Mouse (Mus musculus): ENCODE results near the gene Trmt112. TPM values are rescaled to one million over a fixed set of nuclear protein-coding genes. Genes with fewer than 3 reads are reported as not detected.

Gene Trmt112
- polyA plus RNA-seq, 1 experiment, result 183 TPM

DNA sequence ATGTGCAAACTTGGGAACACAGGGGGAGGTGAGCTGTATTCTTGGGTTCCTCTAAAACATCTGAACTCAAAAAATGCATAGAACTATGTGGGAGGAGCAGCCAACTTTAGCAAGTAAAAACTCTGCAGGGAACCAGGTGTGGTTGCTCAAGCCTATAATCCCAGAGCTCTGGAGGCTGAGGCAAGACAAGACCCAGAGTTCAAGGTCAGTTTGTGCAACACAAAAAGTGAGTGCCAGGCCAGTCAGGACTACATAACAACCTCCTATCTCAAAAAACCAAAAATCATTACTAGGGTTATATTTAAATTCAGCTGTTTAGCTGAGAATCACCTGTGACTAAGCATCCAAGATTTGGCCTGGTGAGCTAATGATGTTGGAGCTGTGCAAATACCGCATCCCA, 22.5 kb downstream of the Trmt112 start:
- 69% methylated on average over 1 of the region's 1 CpGs for WGBS
- peaks cover 21% of the 10 kb centered on the region; the same call in 1 of the 2 replicates for H3K27me3 ChIP-seq (ENCODE audit: control insufficient read depth, insufficient read depth, low read length)
- H3K27ac ChIP-seq (ENCODE audit: control insufficient read depth, insufficient read depth, low read length), result no peak overlapping the region

DNA sequence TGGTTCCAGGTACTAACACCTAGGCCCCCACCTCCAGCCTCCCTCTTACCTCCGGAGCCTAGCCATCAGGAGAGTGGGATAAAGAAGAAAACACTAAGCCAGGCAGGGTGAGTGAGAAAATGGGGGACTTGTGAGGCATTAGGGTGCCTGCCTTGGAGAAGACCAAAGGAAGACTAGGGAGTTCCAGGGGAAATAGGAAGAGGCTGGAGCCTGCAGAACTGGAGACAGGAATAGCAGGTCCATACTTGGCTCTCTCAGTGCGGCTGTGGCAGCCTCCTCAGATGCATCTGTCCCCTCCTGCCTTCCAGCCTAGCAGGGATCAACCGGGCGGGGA, 23.6 kb downstream of the Trmt112 start:
- H3K27me3 ChIP-seq (ENCODE audit: control insufficient read depth, insufficient read depth, low read length), result peaks cover 19% of the 10 kb centered on the region; the same call in 1 of the 2 replicates
- 57% methylated on average over 4 of the region's 4 CpGs for WGBS
- H3K4me3 ChIP-seq (ENCODE audit: control insufficient read depth, insufficient read depth, low read length), result no peak overlapping the region

More for the DNA sequence above, 22.5 kb downstream of the Trmt112 start:
- TF ChIP-seq POLR2A (IDR thresholded peaks at IDR 0.05; ENCODE audit: control insufficient read depth, extremely low read depth, insufficient read depth, low read length, poor library complexity), result no peak
- no peak for TF ChIP-seq CTCF (IDR thresholded peaks at IDR 0.05; ENCODE audit: borderline replicate concordance, control insufficient read depth, extremely low read depth, insufficient read depth, low read length, poor library complexity)
- no peak overlapping the region for H3K4me3 ChIP-seq (ENCODE audit: control insufficient read depth, insufficient read depth, low read length)
- DNase-seq, result no peak
- no peaks in the 10 kb centered on the region for H3K36me3 ChIP-seq (ENCODE audit: control insufficient read depth, insufficient read depth, low read length)
- H3K4me1 ChIP-seq (replicated peaks; ENCODE audit: control insufficient read depth, insufficient read depth, low read length), result peaks cover 7% of the 10 kb centered on the region

DNA sequence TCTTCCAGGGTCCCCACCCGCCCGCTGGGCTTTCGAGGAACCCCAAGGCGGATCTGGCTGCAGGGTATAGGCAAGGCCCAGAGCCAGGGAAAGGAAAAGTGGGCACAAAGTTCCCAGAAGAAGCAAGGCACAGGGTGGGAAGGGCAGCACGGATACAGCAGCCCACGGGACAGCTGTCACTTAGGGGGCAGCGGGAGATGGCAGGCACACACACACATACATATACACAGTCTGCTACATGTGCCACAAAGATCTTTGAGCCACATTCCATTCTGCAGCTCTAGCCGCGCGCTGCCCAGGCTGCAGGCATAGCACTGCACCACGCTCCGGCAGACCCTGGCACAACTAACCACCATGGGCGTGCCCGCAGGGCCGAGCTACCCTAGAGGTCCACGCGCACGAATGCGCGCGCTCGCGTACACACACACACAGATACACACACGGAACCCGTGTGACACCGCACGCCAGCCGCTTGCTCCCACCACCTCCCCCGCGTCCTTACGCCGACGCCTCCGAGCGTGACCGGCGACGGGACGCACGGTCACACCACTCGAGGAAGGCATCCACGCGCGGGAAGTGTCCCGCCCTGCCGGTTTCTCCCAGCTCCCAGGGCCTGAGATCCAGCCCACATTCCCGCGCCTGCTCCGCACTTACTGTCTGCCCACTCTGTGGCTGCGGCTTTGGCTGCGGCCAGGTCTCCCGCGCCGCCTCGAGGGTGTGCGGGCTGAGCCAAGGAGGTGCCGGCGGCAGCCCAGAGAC, 24.1 kb downstream of the Trmt112 start:
- Histone ChIP-seq H3K27ac (ENCODE audit: control insufficient read depth, insufficient read depth, low read length) (no peak overlapping the region), H3K27me3 (ENCODE audit: control insufficient read depth, insufficient read depth, low read length) (peaks cover 17% of the 10 kb centered on the region; the same call in 1 of the 2 replicates), H3K4me1 (replicated peaks; ENCODE audit: control insufficient read depth, insufficient read depth, low read length) (peaks cover 7% of the 10 kb centered on the region), H3K36me3 (ENCODE audit: control insufficient read depth, insufficient read depth, low read length) (no peaks in the 10 kb centered on the region), H3K4me3 (ENCODE audit: control insufficient read depth, insufficient read depth, low read length) (no peak overlapping the region)
- WGBS, result 7% methylated on average over 58 of the region's 58 CpGs
- no peak for TF ChIP-seq CTCF (IDR thresholded peaks at IDR 0.05; ENCODE audit: borderline replicate concordance, control insufficient read depth, extremely low read depth, insufficient read depth, low read length, poor library complexity)
- no peak for DNase-seq

More for the DNA sequence above, 23.6 kb downstream of the Trmt112 start:
- peaks cover 7% of the 10 kb centered on the region for H3K4me1 ChIP-seq (replicated peaks; ENCODE audit: control insufficient read depth, insufficient read depth, low read length)
- H3K27ac ChIP-seq (ENCODE audit: control insufficient read depth, insufficient read depth, low read length), result no peak overlapping the region
- no peaks in the 10 kb centered on the region for H3K36me3 ChIP-seq (ENCODE audit: control insufficient read depth, insufficient read depth, low read length)
- TF ChIP-seq POLR2A (IDR thresholded peaks at IDR 0.05; ENCODE audit: control insufficient read depth, extremely low read depth, insufficient read depth, low read length, poor library complexity), result no peak
- no peak for TF ChIP-seq CTCF (IDR thresholded peaks at IDR 0.05; ENCODE audit: borderline replicate concordance, control insufficient read depth, extremely low read depth, insufficient read depth, low read length, poor library complexity)
- no peak for DNase-seq

DNA sequence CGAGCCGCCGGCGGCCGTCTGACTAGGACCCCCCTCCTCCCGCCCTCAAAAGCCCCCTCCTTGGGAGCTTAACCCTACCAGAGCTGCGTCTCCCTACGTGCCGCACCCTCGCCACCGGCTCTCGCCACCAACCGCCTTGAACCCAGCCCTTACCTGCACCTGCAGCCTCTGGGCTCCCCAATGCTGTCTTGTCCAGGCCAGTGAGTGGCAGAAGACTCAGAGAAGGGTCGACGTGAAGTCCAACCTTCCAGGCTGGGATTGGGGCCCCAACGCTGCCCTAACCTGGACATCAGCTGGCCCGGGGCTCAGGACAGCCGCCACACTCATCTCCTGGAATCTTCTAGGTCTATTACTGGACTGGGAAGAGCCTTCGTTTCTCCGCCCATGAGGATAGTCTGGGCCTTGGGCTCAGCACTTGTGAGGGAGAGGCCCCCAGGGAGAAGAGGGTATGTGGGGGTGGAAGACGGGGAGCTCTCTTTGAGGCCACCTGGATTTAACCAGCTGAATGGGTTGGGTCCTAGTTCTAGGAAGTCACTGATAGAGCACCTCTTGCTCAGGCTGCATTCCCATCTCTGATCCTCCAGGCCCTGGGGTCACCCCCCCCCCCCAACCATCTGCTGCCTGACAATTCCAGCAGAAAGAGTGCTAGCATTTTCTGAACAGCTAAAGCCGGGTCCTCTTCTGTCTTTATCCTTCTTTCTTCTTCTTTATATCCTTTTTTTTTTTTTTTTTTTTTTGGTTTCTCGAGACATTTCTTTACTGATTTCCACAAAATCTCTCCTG, 24.9 kb downstream of the Trmt112 start, which contains the start of gene Kcnk4:
Gene Kcnk4 (minus strand): TSS at position 321 of the 783 bp plus-strand sequence.
- Histone ChIP-seq H3K27ac (ENCODE audit: control insufficient read depth, insufficient read depth, low read length) (no peak within 1 kb of the TSS), H3K36me3 (ENCODE audit: control insufficient read depth, insufficient read depth, low read length) (no peaks in the 10 kb centered on the region), H3K4me3 (ENCODE audit: control insufficient read depth, insufficient read depth, low read length) (no peak within 1 kb of the TSS), H3K4me1 (replicated peaks; ENCODE audit: control insufficient read depth, insufficient read depth, low read length) (peaks cover 7% of the 10 kb centered on the region), H3K27me3 (ENCODE audit: control insufficient read depth, insufficient read depth, low read length) (peaks cover 17% of the 10 kb centered on the region; the same call in 1 of the 2 replicates)
- 23% methylated on average over 23 of the region's 23 CpGs for WGBS
- TF ChIP-seq POLR2A (IDR thresholded peaks at IDR 0.05; ENCODE audit: control insufficient read depth, extremely low read depth, insufficient read depth, low read length, poor library complexity), result no peak
- TF ChIP-seq CTCF (IDR thresholded peaks at IDR 0.05; ENCODE audit: borderline replicate concordance, control insufficient read depth, extremely low read depth, insufficient read depth, low read length, poor library complexity), result no peak
- DNase-seq, result no peak

- Histone ChIP-seq H3K4me3 (ENCODE audit: control insufficient read depth, insufficient read depth, low read length) (no peak overlapping the region), H3K27ac (ENCODE audit: control insufficient read depth, insufficient read depth, low read length) (no peak overlapping the region), H3K27me3 (ENCODE audit: control insufficient read depth, insufficient read depth, low read length) (peaks cover 17% of the 10 kb centered on the region; the same call in 1 of the 2 replicates), H3K4me1 (replicated peaks; ENCODE audit: control insufficient read depth, insufficient read depth, low read length) (peaks cover 13% of the 10 kb centered on the region), H3K36me3 (ENCODE audit: control insufficient read depth, insufficient read depth, low read length) (no peaks in the 10 kb centered on the region)
- WGBS, result 52% methylated on average over 3 of the region's 3 CpGs
- TF ChIP-seq CTCF (IDR thresholded peaks at IDR 0.05; ENCODE audit: borderline replicate concordance, control insufficient read depth, extremely low read depth, insufficient read depth, low read length, poor library complexity) (no peak), POLR2A (IDR thresholded peaks at IDR 0.05; ENCODE audit: control insufficient read depth, extremely low read depth, insufficient read depth, low read length, poor library complexity) (no peak)
- DNase-seq, result no peak
Measured at GRCm38 (mm10) chr19:6936299-6936698, 26.8 kb downstream of the Trmt112 start.

DNA sequence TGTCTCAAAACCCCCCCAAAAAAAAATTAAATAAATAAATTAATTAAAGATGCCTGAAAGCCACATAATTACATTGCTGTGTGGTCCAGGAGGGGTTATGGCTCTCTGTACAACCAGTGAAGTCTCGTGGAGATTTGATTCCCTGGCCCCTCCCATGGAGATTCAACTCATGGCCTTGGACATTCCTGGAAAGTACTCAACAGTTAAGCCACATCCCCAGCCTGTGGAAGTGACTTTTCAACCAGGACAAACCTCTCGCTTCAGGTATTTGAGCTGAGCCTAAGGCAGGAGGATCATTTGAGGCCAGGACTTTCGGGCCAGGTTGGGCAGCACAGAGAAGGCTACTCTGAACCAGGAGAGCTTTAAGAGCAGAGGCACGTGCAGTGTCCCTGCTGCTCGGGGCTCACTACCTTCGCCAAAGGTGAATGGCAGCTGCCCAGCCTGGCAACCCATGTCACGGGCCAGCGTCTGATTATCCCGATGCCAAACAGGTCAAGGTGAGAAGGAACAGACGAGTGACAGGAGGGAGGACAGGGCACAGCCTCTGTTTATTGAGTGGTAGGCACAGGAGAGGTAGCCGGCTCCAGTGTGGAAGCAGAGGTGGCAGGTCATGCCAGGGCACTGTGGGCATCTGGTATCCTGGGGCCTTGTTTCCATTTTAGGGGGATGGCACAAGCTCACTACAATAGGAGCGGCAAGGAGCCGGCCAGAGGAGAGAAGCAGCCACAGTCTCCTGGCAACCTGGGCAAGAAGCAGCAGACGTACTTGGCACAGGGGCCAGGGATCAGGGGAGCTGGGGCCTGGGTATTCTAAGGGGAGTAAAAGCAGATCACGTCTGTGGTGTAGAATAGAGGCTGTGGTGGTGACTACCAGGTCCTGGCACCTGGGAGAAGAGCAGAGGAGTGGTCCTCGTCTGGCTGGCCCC, 28.3 kb downstream of the Trmt112 start:
- Histone ChIP-seq H3K27me3 (ENCODE audit: control insufficient read depth, insufficient read depth, low read length) (peaks cover 13% of the 10 kb centered on the region; the same call in 1 of the 2 replicates), H3K36me3 (ENCODE audit: control insufficient read depth, insufficient read depth, low read length) (no peaks in the 10 kb centered on the region), H3K4me3 (ENCODE audit: control insufficient read depth, insufficient read depth, low read length) (no peak overlapping the region), H3K4me1 (replicated peaks; ENCODE audit: control insufficient read depth, insufficient read depth, low read length) (peaks cover 17% of the 10 kb centered on the region), H3K27ac (ENCODE audit: control insufficient read depth, insufficient read depth, low read length) (no peak overlapping the region)
- TF ChIP-seq POLR2A (IDR thresholded peaks at IDR 0.05; ENCODE audit: control insufficient read depth, extremely low read depth, insufficient read depth, low read length, poor library complexity) (no peak), CTCF (IDR thresholded peaks at IDR 0.05; ENCODE audit: borderline replicate concordance, control insufficient read depth, extremely low read depth, insufficient read depth, low read length, poor library complexity) (no peak)
- DNase-seq, result no peak
- WGBS, result 95% methylated on average over 16 of the region's 16 CpGs

All from thymus, adult 2 months (tissue).